In the genomic region with DNA sequence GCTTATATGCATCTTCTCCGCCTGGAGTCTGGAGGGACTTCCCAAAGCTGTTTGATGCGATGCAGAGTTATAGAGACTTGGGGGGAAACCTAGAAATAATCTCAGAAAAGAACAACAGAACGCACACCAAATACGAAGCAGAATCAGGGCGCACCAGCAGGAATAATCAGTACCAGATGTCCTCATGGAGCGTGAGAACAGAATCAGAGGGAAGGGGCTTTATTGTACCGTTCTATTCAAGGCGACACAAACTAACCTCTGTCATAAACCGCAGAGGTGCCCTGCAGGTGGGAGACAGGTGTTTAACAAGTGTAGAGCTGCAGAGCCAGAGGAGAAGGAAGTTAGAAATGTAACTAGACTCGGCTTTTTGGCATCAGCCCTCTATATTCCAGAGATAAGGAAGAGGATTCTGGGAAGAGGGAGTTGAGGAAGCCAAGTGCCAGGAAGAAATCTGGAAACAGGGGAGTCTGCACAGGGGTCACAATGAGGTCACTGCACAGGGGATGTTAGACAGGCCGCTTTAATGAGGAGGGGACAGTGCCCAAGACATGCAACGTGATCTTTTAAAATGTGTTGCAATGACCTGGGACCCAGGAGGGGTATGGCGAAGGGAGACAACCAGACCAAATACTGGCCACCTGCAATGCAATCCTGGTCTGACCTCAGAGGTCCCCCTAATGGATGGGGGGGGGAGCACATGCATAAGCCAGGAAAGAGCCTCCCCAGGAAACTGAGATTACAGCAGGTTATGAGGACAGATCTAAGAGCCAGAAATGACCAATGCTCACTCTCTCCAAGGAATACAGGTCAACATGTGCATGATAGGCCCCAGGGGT, we compare ENCODE assay signal across 17 mouse cellular contexts.
DNase-seq lines count a peak whose midpoint lies in the region; ATAC-seq lines count a peak whose summit lies in the region.
"Had no signal": no experiment of that assay in that cellular context is flagged by ENCODE, and none has a peak within 500 bp of the region (broad histone marks: within the 10 kb centered on the region; RNA-seq: fewer than 3 reads in every experiment).

No protein-coding gene starts in this region.

- H3K36me3 ChIP-seq in limb, embryonic 11.5 days (ENCODE audit: control insufficient read depth, insufficient read depth, low read length): no peaks in the 10 kb centered on the region
- H3K36me3 ChIP-seq in limb, embryonic 10.5 days: no peaks in the 10 kb centered on the region
- H3K36me3 ChIP-seq in embryonic facial prominence, embryonic 10.5 days (replicated peaks): no peaks in the 10 kb centered on the region
- H3K36me3 ChIP-seq in liver, embryonic 12.5 days: no peaks in the 10 kb centered on the region
- H3K36me3 ChIP-seq: embryonic facial prominence, embryonic 15.5 days; forebrain, embryonic 15.5 days; G1E; kidney, embryonic 15.5 days had no signal

- WGBS in limb, embryonic 11.5 days: 16% methylated on average over 13 of the region's 13 CpGs
- 32% methylated on average over 13 of the region's 13 CpGs for WGBS in limb, embryonic 10.5 days
- WGBS in embryonic facial prominence, embryonic 10.5 days: 41% methylated on average over 13 of the region's 13 CpGs
- 68% methylated on average over 13 of the region's 13 CpGs for WGBS in liver, embryonic 12.5 days (ENCODE audit: insufficient replicate concordance)

- 0 out of 2 replicates have a peak overlapping the region, but pooled peaks have one; percentile 18 for H3K4me2 ChIP-seq in limb, embryonic 11.5 days (ENCODE audit: low read depth, severe bottlenecking)
- H3K4me2 ChIP-seq in liver, embryonic 12.5 days: no peak overlapping the region
- H3K4me2 ChIP-seq: embryonic facial prominence, embryonic 15.5 days; forebrain, embryonic 15.5 days; kidney, embryonic 15.5 days; lung, embryonic 14.5 days had no signal

- peak; percentile 43 for DNase-seq in limb, embryonic 11.5 days (ENCODE audit: low spot score)
- no peak for DNase-seq in limb, embryonic 10.5 days (ENCODE audit: low spot score)
- peak; percentile 19 for DNase-seq in embryonic facial prominence, embryonic 10.5 days (ENCODE audit: low spot score)
- DNase-seq in heart, adult 9 months (ENCODE audit: low spot score in 2 of 2): peak; percentile 76 to 82
- peak; percentile 18 for DNase-seq in heart, postnatal 4 days
- DNase-seq in urinary bladder, postnatal 10 days (ENCODE audit: low spot score): no peak
- no peak for DNase-seq in testis, postnatal 14 days (ENCODE audit: low spot score)
- DNase-seq: adrenal gland, postnatal 14 days; cerebellum, postnatal 10 days; layer of hippocampus, adult 9-11 months; lung, embryonic 14.5 days; right cerebral cortex, postnatal 14 days had no signal

- H3K4me1 ChIP-seq in limb, embryonic 11.5 days (ENCODE audit: control insufficient read depth, insufficient read depth, low read length): peaks cover 15% of the 10 kb centered on the region; the same call in 1 of the 2 replicates
- peaks cover 17% of the 10 kb centered on the region for H3K4me1 ChIP-seq in limb, embryonic 10.5 days
- H3K4me1 ChIP-seq in embryonic facial prominence, embryonic 10.5 days: peaks cover 24% of the 10 kb centered on the region
- no peaks in the 10 kb centered on the region for H3K4me1 ChIP-seq in liver, embryonic 12.5 days
- H3K4me1 ChIP-seq: forebrain, embryonic 15.5 days had no signal

- H3K4me3 ChIP-seq in limb, embryonic 11.5 days (ENCODE audit: low read depth, low read length): no peak overlapping the region
- no peak overlapping the region for H3K4me3 ChIP-seq in limb, embryonic 10.5 days
- H3K4me3 ChIP-seq in embryonic facial prominence, embryonic 10.5 days: no peak overlapping the region
- no peak overlapping the region for H3K4me3 ChIP-seq in liver, embryonic 12.5 days
- H3K4me3 ChIP-seq: embryonic facial prominence, embryonic 15.5 days; forebrain, embryonic 15.5 days; kidney, embryonic 15.5 days had no signal

- no peaks in the 10 kb centered on the region for H3K27me3 ChIP-seq in limb, embryonic 11.5 days (ENCODE audit: control insufficient read depth, insufficient read depth, low read length)
- no peaks in the 10 kb centered on the region for H3K27me3 ChIP-seq in limb, embryonic 10.5 days (ENCODE audit: low read depth, poor library complexity, severe bottlenecking)
- no peaks in the 10 kb centered on the region; the same call in 1 of the 2 replicates for H3K27me3 ChIP-seq in embryonic facial prominence, embryonic 10.5 days (replicated peaks; ENCODE audit: low read depth, poor library complexity, severe bottlenecking)
- H3K27me3 ChIP-seq in liver, embryonic 12.5 days (replicated peaks): no peaks in the 10 kb centered on the region
- H3K27me3 ChIP-seq: embryonic facial prominence, embryonic 15.5 days; forebrain, embryonic 15.5 days; kidney, embryonic 15.5 days had no signal

- H3K9me3 ChIP-seq in limb, embryonic 11.5 days (ENCODE audit: control insufficient read depth, low read length): no peaks in the 10 kb centered on the region
- H3K9me3 ChIP-seq in limb, embryonic 10.5 days (replicated peaks): no peaks in the 10 kb centered on the region
- no peaks in the 10 kb centered on the region for H3K9me3 ChIP-seq in embryonic facial prominence, embryonic 10.5 days
- 0 out of 2 replicates have a peak, but pooled peaks cover 7% of the 10 kb centered on the region for H3K9me3 ChIP-seq in liver, embryonic 12.5 days (replicated peaks)
- H3K9me3 ChIP-seq: embryonic facial prominence, embryonic 15.5 days; forebrain, embryonic 15.5 days; kidney, embryonic 15.5 days had no signal

- H3K27ac ChIP-seq in limb, embryonic 11.5 days (replicated peaks; ENCODE audit: low read depth, low read length): no peak overlapping the region
- H3K27ac ChIP-seq in limb, embryonic 10.5 days: no peak overlapping the region
- H3K27ac ChIP-seq in embryonic facial prominence, embryonic 10.5 days (replicated peaks): no peak overlapping the region
- H3K27ac ChIP-seq in liver, embryonic 12.5 days: no peak overlapping the region
- H3K27ac ChIP-seq: forebrain, embryonic 15.5 days; kidney, embryonic 15.5 days had no signal

- ATAC-seq in limb, embryonic 11.5 days (ENCODE audit: insufficient number of reproducible peaks, low FRiP score, low TSS enrichment, low read depth): peak; percentile 32; the same call in 1 of the 2 replicates
- ATAC-seq in liver, embryonic 12.5 days: no peak
- ATAC-seq: forebrain, embryonic 15.5 days had no signal

- H3K9ac ChIP-seq in limb, embryonic 11.5 days (ENCODE audit: low read length): no peak overlapping the region
- H3K9ac ChIP-seq in liver, embryonic 12.5 days: no peak overlapping the region
- H3K9ac ChIP-seq: embryonic facial prominence, embryonic 15.5 days; forebrain, embryonic 15.5 days; kidney, embryonic 15.5 days; lung, embryonic 14.5 days had no signal

Comparison
In these comparisons a context has a peak if more than half of its experiments do, and no peak if none do; other contexts are left out.
1. DNase-seq: peak in limb, embryonic 11.5 days (single experiment), embryonic facial prominence, embryonic 10.5 days (single experiment), heart, adult 9 months (2 of 2) and heart, postnatal 4 days (single experiment); none in limb, embryonic 10.5 days (single experiment), urinary bladder, postnatal 10 days (single experiment) and testis, postnatal 14 days (single experiment).